Comparison of ENCODE assay signal across 22 mouse cellular contexts in genomic region chr9:117843531-117843930, GRCm38 (mm10).
"Had no signal": no experiment of that assay in that cellular context is flagged by ENCODE, and none has a peak within 500 bp of the region (broad histone marks: within the 10 kb centered on the region; RNA-seq: fewer than 3 reads in every experiment).

No protein-coding gene starts in this region.

- H3K4me1 ChIP-seq: heart, embryonic 10.5 days; heart, embryonic 12.5 days; hindbrain, embryonic 10.5 days; hindbrain, embryonic 13.5 days; hindbrain, embryonic 15.5 days; intestine, embryonic 15.5 days; liver, embryonic 13.5 days; liver, embryonic 15.5 days had no signal

- H3K9me3 ChIP-seq: heart, embryonic 10.5 days; heart, embryonic 12.5 days; hindbrain, embryonic 10.5 days; hindbrain, embryonic 13.5 days; hindbrain, embryonic 15.5 days; intestine, embryonic 15.5 days; limb, embryonic 13.5 days; liver, embryonic 13.5 days; liver, embryonic 15.5 days had no signal

- DNase-seq: gastrocnemius, postnatal 25 days; heart, postnatal 4 days; kidney, adult 18-20 months; kidney, adult 8-10 months; kidney, postnatal 10 days; kidney, postnatal 25 days; kidney, postnatal 4 days; liver; liver, embryonic 13.5 days had no signal

- H3K27me3 ChIP-seq: heart, embryonic 12.5 days; hindbrain, embryonic 13.5 days; hindbrain, embryonic 15.5 days; intestine, embryonic 15.5 days; limb, embryonic 13.5 days; liver, embryonic 13.5 days; liver, embryonic 15.5 days had no signal

- H3K27ac ChIP-seq: heart, embryonic 10.5 days; hindbrain, embryonic 10.5 days; hindbrain, embryonic 13.5 days; hindbrain, embryonic 15.5 days; intestine, embryonic 15.5 days; layer of hippocampus, adult 2 months; left cerebral cortex, adult 2 months; limb, embryonic 13.5 days; liver, embryonic 13.5 days; liver, embryonic 15.5 days had no signal

- ATAC-seq: inflammation-experienced regulatory T-cells, adult 6 months; intestine, embryonic 15.5 days; intestine, postnatal 0 days had no signal

- H3K36me3 ChIP-seq: heart, embryonic 10.5 days; heart, embryonic 12.5 days; hindbrain, embryonic 10.5 days; hindbrain, embryonic 13.5 days; hindbrain, embryonic 15.5 days; intestine, embryonic 15.5 days; limb, embryonic 13.5 days; liver, embryonic 13.5 days; liver, embryonic 15.5 days had no signal

- H3K4me3 ChIP-seq: heart, embryonic 10.5 days; heart, embryonic 12.5 days; hindbrain, embryonic 10.5 days; hindbrain, embryonic 13.5 days; hindbrain, embryonic 15.5 days; intestine, embryonic 15.5 days; layer of hippocampus, adult 2 months; left cerebral cortex, adult 2 months; limb, embryonic 13.5 days; liver, embryonic 13.5 days; liver, embryonic 15.5 days had no signal

- H3K9ac ChIP-seq: heart, embryonic 12.5 days; hindbrain, embryonic 13.5 days; hindbrain, embryonic 15.5 days; intestine, embryonic 15.5 days; limb, embryonic 13.5 days; liver, embryonic 13.5 days; liver, embryonic 15.5 days had no signal

- H3K4me2 ChIP-seq: heart, embryonic 12.5 days; hindbrain, embryonic 13.5 days; hindbrain, embryonic 15.5 days; intestine, embryonic 15.5 days; limb, embryonic 13.5 days; liver, embryonic 11.5 days; liver, embryonic 13.5 days; liver, embryonic 15.5 days had no signal
